Mouse (Mus musculus) left cerebral cortex, postnatal 25 days (tissue): ENCODE data around the gene Ptch2. TPM values are rescaled to one million over a fixed set of nuclear protein-coding genes. Genes with fewer than 3 reads are reported as not detected.
A peak's percentile ranks its signal among the peaks of the same experiment; 100 is the strongest.

Source experiments
- DNase-seq, 2 experiments: peaks; one replicate each; pipeline ENCODE4 v3.0.0; 2022; ENCODE audit warnings: low spot score in 2 of 2, mixed read lengths in 1 of 2
- intact Hi-C: fragments of 180-260 bp; cut with DNase I; formaldehyde crosslinking; loops from one replicate; pipeline ENCODE4 v1.15.1; 2025
- total RNA-seq, 2 experiments: library from RNA; stranded (reverse); gene quantifications; 2 replicates each; pipeline ENCODE4 v1.2.3; 2021

Ptch2 gene
- 1 to 10 TPM; 1.4 to 2.0 TPM for total RNA-seq

- intact Hi-C loops = no loop called here
- DNase-seq = peak; percentile 19 to 35
Measured at GRCm38 (mm10) chr4:117095551-117096452, at the start of gene Ptch2. Gene Ptch2, plus strand, starts transcription at chr4:117096075.

- no peak for DNase-seq
- intact Hi-C loops = no loop called here
Measured at GRCm38 (mm10) chr4:117048836-117049235, 47.0 kb upstream of the Ptch2 start.

GRCm38 (mm10) chr4:117049485-117049884, 46.4 kb upstream of the Ptch2 start:
- intact Hi-C loops = no loop called here
- no peak for DNase-seq

GRCm38 (mm10) chr4:117052626-117053025, 43.2 kb upstream of the Ptch2 start:
- no peak for DNase-seq
- intact Hi-C loops = no loop called here

- DNase-seq = no peak
- intact Hi-C loops = no loop called here
Measured at GRCm38 (mm10) chr4:117053956-117054355, 41.9 kb upstream of the Ptch2 start.

- DNase-seq = no peak
- intact Hi-C loops = no loop called here
Measured at GRCm38 (mm10) chr4:117056102-117056501, 39.8 kb upstream of the Ptch2 start.

GRCm38 (mm10) chr4:117056514-117056913, 39.4 kb upstream of the Ptch2 start:
- DNase-seq = no peak
- intact Hi-C loops = no loop called here

- intact Hi-C loops = no loop called here
- DNase-seq = no peak
Measured at GRCm38 (mm10) chr4:117058512-117058911, 37.4 kb upstream of the Ptch2 start.

GRCm38 (mm10) chr4:117062700-117063390, 33.0 kb upstream of the Ptch2 start:
- no peak for DNase-seq
- intact Hi-C loops = no loop called here

- intact Hi-C loops = no loop called here
- no peak for DNase-seq
Measured at GRCm38 (mm10) chr4:117068035-117068434, 27.8 kb upstream of the Ptch2 start.

- DNase-seq = no peak
- intact Hi-C loops = no loop called here
Measured at GRCm38 (mm10) chr4:117069647-117070046, 26.2 kb upstream of the Ptch2 start.

- no peak for DNase-seq
- intact Hi-C loops = no loop called here
Measured at GRCm38 (mm10) chr4:117070624-117071023, 25.3 kb upstream of the Ptch2 start.

- no peak for DNase-seq
- intact Hi-C loops = no loop called here
Measured at GRCm38 (mm10) chr4:117071183-117071582, 24.7 kb upstream of the Ptch2 start.

- intact Hi-C loops = no loop called here
- DNase-seq = no peak
Measured at GRCm38 (mm10) chr4:117087948-117088640, 7.8 kb upstream of the Ptch2 start.

- intact Hi-C loops = no loop called here
- no peak for DNase-seq
Measured at GRCm38 (mm10) chr4:117090586-117090985, 5.3 kb upstream of the Ptch2 start.

- no peak for DNase-seq
- intact Hi-C loops = no loop called here
Measured at GRCm38 (mm10) chr4:117094626-117095361, 1.1 kb upstream of the Ptch2 start.

GRCm38 (mm10) chr4:117096666-117097065, 791 bp downstream of the Ptch2 start:
- no peak for DNase-seq
- intact Hi-C loops = no loop called here

GRCm38 (mm10) chr4:117097969-117098763, 2.3 kb downstream of the Ptch2 start:
- intact Hi-C loops = no loop called here
- no peak for DNase-seq

GRCm38 (mm10) chr4:117098764-117099036, 2.8 kb downstream of the Ptch2 start:
- no peak for DNase-seq
- intact Hi-C loops = no loop called here
